Mouse (Mus musculus): ENCODE measurements at regions not wholly inside any gene's neighbourhood (a gene's known extent, or its start where the extent isn't known, plus 50 kb on each side); places are given as distances from the start of the nearest gene placed in this dataset.
A peak's percentile ranks its signal among the peaks of the same experiment; 100 is the strongest.

GRCm38 (mm10) chr2:64706646-64707177 is 318.1 kb downstream of the Grb14 start:
- no peak for DNase-seq (ENCODE audit: low spot score in 2 of 2)

DNA sequence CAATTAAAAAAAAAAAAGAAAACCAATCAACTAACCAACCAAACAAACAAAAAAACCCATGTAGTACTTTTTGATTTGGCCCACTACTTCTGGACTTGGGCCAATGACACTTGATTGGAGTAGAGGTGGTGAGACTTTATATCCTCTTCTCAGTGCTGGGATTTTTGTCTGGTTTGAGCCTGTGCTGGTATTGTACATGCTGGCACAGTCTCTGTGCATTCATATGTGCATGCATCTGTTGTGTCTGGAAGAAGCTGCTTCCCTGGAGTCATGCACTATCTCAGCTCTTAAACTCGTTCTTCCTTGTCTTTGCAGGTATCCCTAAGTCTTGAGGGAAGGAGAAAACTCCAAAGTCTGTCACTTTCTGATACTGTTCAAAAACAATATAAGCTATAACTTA is 328.8 kb downstream of the Grb14 start:
- DNase-seq (ENCODE audit: low spot score in 2 of 2), result no peak

GRCm38 (mm10) chr2:64691444-64691843 is 333.3 kb downstream of the Grb14 start:
- DNase-seq (ENCODE audit: low spot score in 2 of 2), result peak in 1 of 2 experiments; percentile 19

DNA sequence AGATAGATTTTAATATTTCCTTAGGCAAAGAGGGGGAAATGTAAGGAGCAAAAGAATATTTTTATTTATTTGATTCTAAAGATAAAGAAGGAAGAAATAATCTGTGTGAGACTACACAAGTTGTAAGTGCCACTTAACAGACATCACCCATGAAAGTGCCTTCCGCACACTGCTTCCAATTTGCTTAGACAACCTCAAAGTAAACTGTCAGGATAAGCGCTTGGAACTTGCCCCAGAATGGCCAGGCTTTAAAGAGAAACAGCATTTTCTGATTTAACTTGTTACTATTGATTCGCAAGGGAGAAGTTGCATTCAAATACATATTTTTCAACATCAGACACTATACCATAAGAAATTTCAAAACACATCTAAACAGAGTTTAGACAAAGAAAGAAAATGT is 333.8 kb downstream of the Grb14 start:
- no peak for DNase-seq (ENCODE audit: low spot score in 2 of 2)

- DNase-seq (ENCODE audit: low spot score in 2 of 2), result no peak
These were observed 338.0 kb downstream of the Grb14 start for GRCm38 (mm10) chr2:64686781-64687180.

GRCm38 (mm10) chr2:64649614-64650013 is 375.2 kb downstream of the Grb14 start:
- no peak for DNase-seq (ENCODE audit: low spot score in 2 of 2)

- no peak for DNase-seq (ENCODE audit: low spot score in 2 of 2)
These were observed 407.9 kb downstream of the Grb14 start for GRCm38 (mm10) chr2:64616931-64617330.

GRCm38 (mm10) chr2:64606864-64607263 is 417.9 kb downstream of the Grb14 start:
- no peak for DNase-seq (ENCODE audit: low spot score in 2 of 2)

DNA sequence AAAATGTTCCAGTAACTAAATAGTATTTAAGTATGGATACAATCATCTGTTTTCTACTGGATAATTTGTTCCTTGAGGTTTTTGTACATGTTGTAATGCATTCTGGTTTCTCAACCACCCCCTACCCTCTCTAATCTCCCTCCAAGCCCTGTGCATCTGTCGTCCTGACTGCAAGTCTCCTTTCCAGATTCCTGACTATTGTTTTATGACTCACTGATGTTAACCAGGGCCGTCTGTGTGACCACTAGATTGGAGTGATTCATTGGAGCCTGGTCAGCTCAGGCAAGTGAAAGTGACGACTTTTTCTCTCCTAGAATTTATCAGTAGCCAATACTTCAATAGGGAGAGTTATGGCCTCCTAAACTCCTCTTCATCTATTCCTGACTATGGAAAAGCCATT is 442.5 kb downstream of the Grb14 start:
- no peak for DNase-seq (ENCODE audit: low spot score in 2 of 2)

DNA sequence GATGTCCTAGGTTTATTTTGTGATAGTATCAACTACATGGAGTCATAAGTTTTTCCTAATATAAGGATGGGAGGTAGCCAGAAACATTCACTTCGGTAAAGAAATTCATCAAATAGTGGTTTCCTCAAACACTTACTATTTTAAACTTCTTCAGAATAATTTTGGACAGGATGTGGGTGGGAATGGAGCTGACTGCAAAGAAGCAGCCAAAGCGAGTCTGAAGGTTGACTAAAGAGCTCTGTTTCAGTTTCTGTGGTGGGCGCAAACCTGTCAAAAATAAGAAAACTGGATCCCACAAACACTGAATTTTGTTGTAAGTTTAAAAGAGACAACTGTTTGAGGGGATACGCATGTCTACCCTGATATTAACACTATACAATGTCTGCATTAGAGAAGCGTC is 438.2 kb upstream of the Fign start:
- DNase-seq (ENCODE audit: low spot score in 2 of 2), result no peak

GRCm38 (mm10) chr2:64535351-64535851 is 437.6 kb upstream of the Fign start:
- no peak for DNase-seq (ENCODE audit: low spot score in 2 of 2)

DNA sequence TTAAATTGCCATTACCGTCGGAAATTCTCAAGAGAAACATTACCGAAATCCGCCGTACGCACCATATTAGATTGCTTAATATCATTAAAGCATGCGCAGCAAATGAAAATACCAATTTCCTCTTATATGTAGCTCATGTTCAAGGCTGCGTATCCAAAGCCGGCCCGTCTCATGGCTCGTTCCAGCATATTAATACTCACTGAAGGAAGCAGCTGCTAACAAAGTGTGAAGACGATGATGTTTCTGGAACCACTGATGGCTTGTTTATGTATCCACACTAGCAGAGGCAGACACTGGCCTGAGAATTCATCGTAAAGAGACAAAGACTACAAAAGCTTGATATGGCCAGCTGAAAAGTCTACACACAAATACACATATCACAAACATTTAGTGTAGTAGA is 437.0 kb upstream of the Fign start:
- DNase-seq (ENCODE audit: low spot score in 2 of 2), result no peak

DNA sequence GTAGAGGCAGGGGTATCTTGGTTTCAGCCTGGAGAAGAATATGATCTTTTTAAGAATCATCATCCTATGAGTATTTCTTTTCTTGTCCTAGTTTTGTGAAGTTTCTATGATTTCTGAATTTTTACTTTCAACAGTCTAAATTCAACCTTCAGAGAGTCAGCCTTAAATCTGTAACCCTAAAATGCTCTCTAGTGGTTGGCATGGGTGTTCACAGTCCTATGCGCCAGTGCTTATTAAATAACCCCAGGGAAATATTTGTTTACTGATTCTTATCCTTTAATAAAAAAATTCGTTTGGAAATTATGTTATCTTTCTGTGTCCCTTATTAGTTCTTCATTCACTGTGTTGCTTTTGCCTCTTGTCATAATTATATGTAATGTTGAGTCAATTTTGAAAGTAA is 436.5 kb upstream of the Fign start:
- DNase-seq (ENCODE audit: low spot score in 2 of 2), result no peak

GRCm38 (mm10) chr2:64522722-64523121 is 424.9 kb upstream of the Fign start:
- DNase-seq (ENCODE audit: low spot score in 2 of 2), result no peak

DNA sequence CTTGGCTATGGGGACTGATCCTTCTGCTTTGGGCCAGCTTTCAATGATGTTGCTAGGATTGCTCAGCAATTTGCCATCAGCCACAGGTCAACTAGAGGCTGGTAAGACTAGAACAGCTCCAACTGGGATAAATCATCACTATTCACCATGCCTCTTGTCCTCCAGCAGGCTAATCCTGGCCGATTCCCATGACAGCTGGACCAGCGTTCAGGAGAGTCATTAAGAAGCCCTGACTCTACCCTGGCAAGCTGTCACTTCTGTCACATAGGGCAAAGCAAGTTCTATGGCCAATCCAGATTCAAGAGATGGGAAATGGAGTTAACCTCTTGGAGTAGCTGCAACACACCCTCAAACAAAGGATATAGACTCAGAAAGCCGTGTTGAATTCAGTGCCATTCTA is 424.4 kb upstream of the Fign start:
- no peak for DNase-seq (ENCODE audit: low spot score in 2 of 2)

DNA sequence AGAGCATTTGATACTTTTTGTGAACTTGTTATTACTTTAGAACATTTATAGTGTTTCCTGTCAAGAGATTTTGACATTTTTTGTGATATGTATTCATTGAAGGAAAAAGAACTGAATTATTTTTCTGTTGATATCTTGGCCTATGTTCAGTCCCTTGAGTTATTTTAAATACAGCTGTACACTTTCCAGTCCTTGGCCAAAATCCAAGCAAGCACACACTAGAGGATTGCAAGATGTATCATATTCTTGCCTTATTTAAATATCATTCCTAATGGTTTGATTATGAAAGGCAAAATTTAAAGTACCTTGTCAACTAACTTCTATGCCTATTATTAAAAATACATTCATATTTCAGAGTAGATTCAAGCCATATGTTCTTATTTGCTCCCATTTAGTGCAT is 397.9 kb upstream of the Fign start:
- no peak for DNase-seq (ENCODE audit: low spot score in 2 of 2)

DNA sequence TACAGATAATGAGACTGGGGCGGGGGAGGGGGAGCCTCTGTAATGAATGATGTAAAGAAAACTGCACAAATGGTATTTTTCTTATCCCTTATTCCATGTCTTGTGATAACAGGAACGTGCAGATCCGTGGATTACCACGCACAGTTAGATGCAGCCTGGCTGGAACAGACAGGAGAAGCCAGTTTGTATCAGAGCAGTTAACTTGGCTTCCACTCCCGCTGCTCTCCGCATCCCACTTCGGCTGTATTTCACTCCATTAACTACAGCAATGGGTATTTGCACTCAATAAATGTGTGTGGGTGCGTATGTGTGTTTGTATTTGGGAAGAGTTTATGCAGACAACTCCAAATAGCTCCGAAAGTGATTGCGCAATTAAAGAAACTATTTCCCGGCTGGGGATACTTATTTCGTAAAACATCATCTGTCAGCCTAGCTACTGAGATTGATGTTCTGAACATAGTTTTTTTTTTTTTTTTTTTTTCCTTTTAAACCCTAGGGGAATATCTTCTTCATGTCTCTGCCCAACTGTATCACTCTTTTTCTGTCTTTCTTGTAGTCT is 368.7 kb upstream of the Fign start:
- no peak for DNase-seq (ENCODE audit: low spot score in 2 of 2)

GRCm38 (mm10) chr2:64462466-64463114 is 364.8 kb upstream of the Fign start:
- no peak for DNase-seq (ENCODE audit: low spot score in 2 of 2)

- no peak for DNase-seq (ENCODE audit: low spot score in 2 of 2)
These were observed 364.2 kb upstream of the Fign start for GRCm38 (mm10) chr2:64462041-64462440.

GRCm38 (mm10) chr2:64461636-64462035 is 363.8 kb upstream of the Fign start:
- DNase-seq (ENCODE audit: low spot score in 2 of 2), result no peak

DNA sequence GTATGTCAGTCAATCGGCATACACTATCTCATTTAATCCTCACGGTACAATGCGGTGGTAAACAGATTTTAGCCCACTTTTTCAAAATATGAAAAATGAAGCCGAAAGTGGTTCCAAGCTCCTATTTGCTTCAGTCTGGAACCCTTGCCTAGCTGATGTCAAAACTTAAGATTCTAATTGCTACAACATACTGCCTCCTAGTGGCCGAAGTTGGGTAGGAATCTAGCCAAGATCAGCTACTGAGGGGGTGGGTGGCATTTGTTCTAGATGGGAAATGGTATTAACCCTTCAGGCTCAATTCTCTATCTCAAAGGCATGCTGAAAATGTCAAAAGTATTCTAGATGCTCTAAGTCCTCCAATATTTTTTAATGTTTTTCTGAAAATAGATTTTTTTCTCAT is 360.3 kb upstream of the Fign start:
- peak in 1 of 2 experiments; percentile 36 for DNase-seq (ENCODE audit: low spot score in 2 of 2)

DNA sequence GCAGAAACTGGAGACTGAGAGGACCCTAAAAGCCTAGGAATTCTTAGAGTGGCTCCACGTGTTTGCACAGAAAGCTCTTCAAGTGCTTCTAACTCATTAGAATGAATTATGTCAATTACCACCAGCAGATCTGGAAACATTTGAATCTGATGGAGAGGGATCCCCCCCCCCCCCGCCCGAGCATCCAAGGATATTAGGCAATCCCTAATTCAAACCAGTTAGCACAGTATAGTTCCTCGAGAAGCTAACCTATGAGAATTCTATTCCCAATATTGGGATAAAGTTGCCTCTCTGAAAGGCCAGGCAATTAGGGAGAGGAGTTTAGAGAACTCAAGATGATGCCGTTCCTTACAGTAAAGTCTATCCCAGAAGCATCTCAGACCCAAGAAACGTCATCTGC is 354.9 kb upstream of the Fign start:
- no peak for DNase-seq (ENCODE audit: low spot score in 2 of 2)

DNA sequence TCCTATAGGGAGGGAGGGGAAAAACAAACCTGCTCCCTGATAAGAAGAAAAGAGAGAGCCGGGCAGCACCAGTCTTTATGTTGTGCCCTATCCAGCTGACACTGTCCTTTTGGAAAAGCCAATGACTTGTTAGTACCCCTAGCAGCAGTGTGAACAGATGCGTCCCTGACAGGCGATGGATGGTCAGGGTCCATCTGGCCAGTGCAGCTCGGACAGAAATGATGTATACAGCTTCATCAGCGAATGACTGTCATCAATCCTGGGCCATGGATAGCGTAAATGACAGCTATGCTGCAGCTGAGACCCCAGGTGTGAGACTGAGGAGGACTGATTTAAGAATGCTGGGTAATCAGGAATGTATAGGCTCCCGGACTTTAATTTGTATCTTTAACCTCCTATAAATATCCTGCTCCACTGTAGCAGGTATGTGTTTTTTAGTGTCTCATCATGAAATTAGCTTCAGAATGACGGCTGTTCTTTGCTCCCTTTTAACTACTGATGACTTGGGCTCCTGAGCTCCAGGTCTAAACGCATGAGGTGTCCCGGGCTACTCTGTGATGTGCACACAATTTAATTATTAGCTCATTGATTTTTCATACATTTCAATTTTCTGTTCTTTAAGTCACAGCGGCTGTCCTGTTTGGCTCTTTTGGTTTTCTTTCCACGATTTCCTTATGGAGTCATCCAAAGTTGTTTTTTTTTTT is 353.9 kb upstream of the Fign start:
- DNase-seq (ENCODE audit: low spot score in 2 of 2), result no peak

Measured in cerebellum, postnatal 4 days (tissue).